Mouse (Mus musculus) bone marrow macrophage, adult 2 months (primary cell): ENCODE measurements around the gene Poll.

Experiments
- CTCF ChIP-seq: IDR thresholded peaks from 2 replicates; pipeline ENCODE4 v1.5.1; 2012; ENCODE audit warnings: low read depth, mild to moderate bottlenecking, low read length, moderate library complexity
- POLR2A ChIP-seq: IDR thresholded peaks from 2 replicates; pipeline ENCODE4 v1.6.1; 2012; ENCODE audit warnings: mild to moderate bottlenecking, low read depth, low read length, borderline replicate concordance

DNA sequence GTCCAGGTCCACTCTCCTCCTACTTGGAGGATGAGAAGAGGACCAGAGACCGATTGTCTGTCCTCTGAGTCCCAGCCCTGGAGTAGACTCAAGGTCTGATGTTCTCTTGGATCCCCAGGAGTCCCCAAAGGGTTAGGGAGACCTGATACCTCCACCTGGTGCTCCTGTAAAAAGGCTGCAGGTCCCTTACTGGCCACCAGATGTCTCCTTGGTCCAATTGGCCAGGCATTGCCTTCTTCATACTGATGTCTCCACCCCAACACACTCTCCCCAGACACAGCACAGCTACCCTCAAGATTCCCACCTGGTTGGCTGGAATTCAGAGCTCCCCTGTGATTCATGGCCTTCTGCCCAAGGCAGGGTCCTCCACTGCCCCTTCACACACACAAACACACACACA is 22.8 kb downstream of the Poll start:
- TF ChIP-seq CTCF (peak; percentile 52; the same call in 1 of the 2 replicates), POLR2A (no peak)
